Mouse (Mus musculus): ENCODE data around the gene Dll4. TPM values are rescaled to one million over a fixed set of nuclear protein-coding genes. Genes with fewer than 3 reads are reported as not detected.
A peak's percentile ranks its signal among the peaks of the same experiment; 100 is the strongest.

The Dll4 gene
- polyA plus RNA-seq, 1 experiment, result not detected

- no peak overlapping the region for H3K27ac ChIP-seq (ENCODE audit: control insufficient read depth, insufficient read depth, low read depth, low read length, poor library complexity)
- peaks cover 2% of the 10 kb centered on the region for H3K4me1 ChIP-seq (ENCODE audit: control insufficient read depth, insufficient read depth, low read length)
- H3K4me3 ChIP-seq (replicated peaks; ENCODE audit: control insufficient read depth, low read depth, low read length), result no peak overlapping the region
- 78% methylated on average over 24 of the region's 24 CpGs for WGBS
- no peak for TF ChIP-seq POLR2A (IDR thresholded peaks at IDR 0.05; ENCODE audit: borderline replicate concordance, control insufficient read depth, low read depth, low read length)
- no peak for TF ChIP-seq CTCF (IDR thresholded peaks at IDR 0.05; ENCODE audit: control insufficient read depth, insufficient read depth, low read length)
These were observed 6.6 kb downstream of the Dll4 start for GRCm38 (mm10) chr2:119332177-119332661.

GRCm38 (mm10) chr2:119334135-119334534 lies 8.6 kb downstream of the Dll4 start:
- Histone ChIP-seq H3K4me3 (replicated peaks; ENCODE audit: control insufficient read depth, low read depth, low read length) (no peak overlapping the region), H3K4me1 (ENCODE audit: control insufficient read depth, insufficient read depth, low read length) (peaks cover 2% of the 10 kb centered on the region), H3K27ac (ENCODE audit: control insufficient read depth, insufficient read depth, low read depth, low read length, poor library complexity) (no peak overlapping the region)
- TF ChIP-seq CTCF (IDR thresholded peaks at IDR 0.05; ENCODE audit: control insufficient read depth, insufficient read depth, low read length) (no peak), POLR2A (IDR thresholded peaks at IDR 0.05; ENCODE audit: borderline replicate concordance, control insufficient read depth, low read depth, low read length) (no peak)
- WGBS, result 40% methylated on average over 1 of the region's 1 CpGs

- no peak overlapping the region for H3K4me3 ChIP-seq (replicated peaks; ENCODE audit: control insufficient read depth, low read depth, low read length)
- H3K4me1 ChIP-seq (ENCODE audit: control insufficient read depth, insufficient read depth, low read length), result peaks cover 2% of the 10 kb centered on the region
- TF ChIP-seq CTCF (IDR thresholded peaks at IDR 0.05; ENCODE audit: control insufficient read depth, insufficient read depth, low read length), result no peak
- no peak for TF ChIP-seq POLR2A (IDR thresholded peaks at IDR 0.05; ENCODE audit: borderline replicate concordance, control insufficient read depth, low read depth, low read length)
- no peak overlapping the region for H3K27ac ChIP-seq (ENCODE audit: control insufficient read depth, insufficient read depth, low read depth, low read length, poor library complexity)
- WGBS, result 88% methylated on average over 7 of the region's 7 CpGs
These were observed 9.5 kb downstream of the Dll4 start for GRCm38 (mm10) chr2:119334964-119335525.

GRCm38 (mm10) chr2:119335535-119335934 lies 10.0 kb downstream of the Dll4 start:
- Histone ChIP-seq H3K27ac (ENCODE audit: control insufficient read depth, insufficient read depth, low read depth, low read length, poor library complexity) (no peak overlapping the region), H3K4me1 (ENCODE audit: control insufficient read depth, insufficient read depth, low read length) (peaks cover 2% of the 10 kb centered on the region), H3K4me3 (replicated peaks; ENCODE audit: control insufficient read depth, low read depth, low read length) (no peak overlapping the region)
- no peak for TF ChIP-seq CTCF (IDR thresholded peaks at IDR 0.05; ENCODE audit: control insufficient read depth, insufficient read depth, low read length)
- TF ChIP-seq POLR2A (IDR thresholded peaks at IDR 0.05; ENCODE audit: borderline replicate concordance, control insufficient read depth, low read depth, low read length), result no peak
- 83% methylated on average over 1 of the region's 1 CpGs for WGBS

- no peak overlapping the region for H3K4me3 ChIP-seq (replicated peaks; ENCODE audit: control insufficient read depth, low read depth, low read length)
- WGBS, result 2% methylated on average over 2 of the region's 2 CpGs
- H3K4me1 ChIP-seq (ENCODE audit: control insufficient read depth, insufficient read depth, low read length), result peaks cover 2% of the 10 kb centered on the region
- H3K27ac ChIP-seq (ENCODE audit: control insufficient read depth, insufficient read depth, low read depth, low read length, poor library complexity), result peak overlapping the region; percentile 19; the same call in 1 of the 2 replicates
- no peak for TF ChIP-seq CTCF (IDR thresholded peaks at IDR 0.05; ENCODE audit: control insufficient read depth, insufficient read depth, low read length)
- TF ChIP-seq POLR2A (IDR thresholded peaks at IDR 0.05; ENCODE audit: borderline replicate concordance, control insufficient read depth, low read depth, low read length), result no peak
These were observed 10.4 kb downstream of the Dll4 start for GRCm38 (mm10) chr2:119336002-119336401.

- no peak overlapping the region for H3K4me3 ChIP-seq (replicated peaks; ENCODE audit: control insufficient read depth, low read depth, low read length)
- H3K4me1 ChIP-seq (ENCODE audit: control insufficient read depth, insufficient read depth, low read length), result peaks cover 2% of the 10 kb centered on the region
- no peak for TF ChIP-seq CTCF (IDR thresholded peaks at IDR 0.05; ENCODE audit: control insufficient read depth, insufficient read depth, low read length)
- TF ChIP-seq POLR2A (IDR thresholded peaks at IDR 0.05; ENCODE audit: borderline replicate concordance, control insufficient read depth, low read depth, low read length), result no peak
- WGBS, result 8% methylated on average over 10 of the region's 10 CpGs
- H3K27ac ChIP-seq (ENCODE audit: control insufficient read depth, insufficient read depth, low read depth, low read length, poor library complexity), result peak overlapping the region; percentile 19; the same call in 1 of the 2 replicates
These were observed 10.9 kb downstream of the Dll4 start for GRCm38 (mm10) chr2:119336470-119336869.

GRCm38 (mm10) chr2:119337425-119338265 lies 12.1 kb downstream of the Dll4 start:
- H3K27ac ChIP-seq (ENCODE audit: control insufficient read depth, insufficient read depth, low read depth, low read length, poor library complexity), result peak overlapping the region; percentile 74
- TF ChIP-seq CTCF (IDR thresholded peaks at IDR 0.05; ENCODE audit: control insufficient read depth, insufficient read depth, low read length), result peak; percentile 81
- TF ChIP-seq POLR2A (IDR thresholded peaks at IDR 0.05; ENCODE audit: borderline replicate concordance, control insufficient read depth, low read depth, low read length), result peak; percentile 46; the same call in 1 of the 2 replicates
- H3K4me3 ChIP-seq (replicated peaks; ENCODE audit: control insufficient read depth, low read depth, low read length), result peak overlapping the region; percentile 61
- peaks cover 2% of the 10 kb centered on the region for H3K4me1 ChIP-seq (ENCODE audit: control insufficient read depth, insufficient read depth, low read length)
- 5% methylated on average over 60 of the region's 60 CpGs for WGBS

GRCm38 (mm10) chr2:119344537-119345138 lies 19.1 kb downstream of the Dll4 start:
- no peaks in the 10 kb centered on the region for H3K4me1 ChIP-seq (ENCODE audit: control insufficient read depth, insufficient read depth, low read length)
- H3K4me3 ChIP-seq (replicated peaks; ENCODE audit: control insufficient read depth, low read depth, low read length), result no peak overlapping the region
- no peak for TF ChIP-seq POLR2A (IDR thresholded peaks at IDR 0.05; ENCODE audit: borderline replicate concordance, control insufficient read depth, low read depth, low read length)
- TF ChIP-seq CTCF (IDR thresholded peaks at IDR 0.05; ENCODE audit: control insufficient read depth, insufficient read depth, low read length), result no peak
- 23% methylated on average over 6 of the region's 6 CpGs for WGBS
- no peak overlapping the region for H3K27ac ChIP-seq (ENCODE audit: control insufficient read depth, insufficient read depth, low read depth, low read length, poor library complexity)
